Mouse (Mus musculus) heart, postnatal 0 days (tissue): ENCODE data around the gene Slc24a3. TPM values are rescaled to one million over a fixed set of nuclear protein-coding genes. Genes with fewer than 3 reads are reported as not detected.

Experiments used
- ATAC-seq: fragments of 200-750 bp; cut with Nextera tagmentation; 2 replicates; pipeline ENCODE4 v1.8.0; 2017; ENCODE audit warnings: low read depth, moderate number of reproducible peaks, moderate library complexity; ENCODE audit not compliant: insufficient read depth
- DNase-seq: peaks from one replicate; pipeline ENCODE4 v3.0.0-alpha.2; 2016; ENCODE audit warnings: low spot score
- H3K27ac ChIP-seq: fragments of 300-500 bp; sonication (generic); 2 replicates; pipeline ENCODE4 v1.5.1; 2014; ENCODE audit warnings: low read depth, mild to moderate bottlenecking
- H3K27me3 ChIP-seq: fragments of 300-500 bp; sonication (generic); 2 replicates; pipeline ENCODE4 v1.6.1; 2014; ENCODE audit warnings: low read length, mixed read lengths; ENCODE audit not compliant: control insufficient read depth, insufficient read depth
- H3K36me3 ChIP-seq: fragments of 300-500 bp; sonication (generic); replicated peaks from 2 replicates; pipeline ENCODE4 v1.6.1; 2014; ENCODE audit warnings: low read length, mixed read lengths; ENCODE audit not compliant: control insufficient read depth, insufficient read depth
- H3K4me1 ChIP-seq: fragments of 300-500 bp; sonication (generic); 2 replicates; pipeline ENCODE4 v1.6.1; 2014; ENCODE audit warnings: antibody characterized with exemption; ENCODE audit not compliant: control insufficient read depth, insufficient read depth
- H3K4me2 ChIP-seq: fragments of 300-500 bp; sonication (generic); 2 replicates; pipeline ENCODE4 v1.6.1; 2014; ENCODE audit warnings: low read depth, mild to moderate bottlenecking, low read length, moderate library complexity
- H3K4me3 ChIP-seq: fragments of 300-500 bp; sonication (generic); 2 replicates; pipeline ENCODE4 v1.5.1; 2014; ENCODE audit warnings: low read depth, low read length
- H3K9ac ChIP-seq: fragments of 300-500 bp; sonication (generic); replicated peaks from 2 replicates; pipeline ENCODE4 v1.6.1; 2014; ENCODE audit warnings: low read depth, low read length, mixed read lengths
- H3K9me3 ChIP-seq: fragments of 300-500 bp; sonication (generic); replicated peaks from 2 replicates; pipeline ENCODE4 v1.6.1; 2016; ENCODE audit warnings: low read length; ENCODE audit not compliant: control insufficient read depth
- CTCF ChIP-seq: IDR thresholded peaks from 2 replicates; pipeline ENCODE4 v1.5.1; 2016; ENCODE audit warnings: antibody characterized with exemption, control low read depth, low read depth
- EP300 ChIP-seq: IDR thresholded peaks from 2 replicates; pipeline ENCODE4 v1.6.1; 2016; ENCODE audit warnings: antibody characterized with exemption, low read depth
- WGBS: fragments of 180-500 bp; shearing (Covaris S2); extraction: QIAGEN DNeasy Blood & Tissue Kit; methylation state at CpG from one replicate; pipeline ENCODE4 v1.1.7; 2014; 5-methylcytosine and 5-hydroxymethylcytosine counted together
- polyA plus RNA-seq: library from polyadenylated mRNA; unstranded; fragments of >200 nt; fragmentation: Nextera tagmentation; extraction: Ambion mirVana; gene quantifications from 2 replicates; pipeline ENCODE4 v1.2.1, GENCODE M21; 2015
- total RNA-seq: library from RNA; depleted of rRNA; stranded (reverse); fragments of >200 nt; gene quantifications from 2 replicates; pipeline ENCODE4 v1.2.3, GENCODE M21; 2014; ENCODE audit warnings: low replicate concordance

The Slc24a3 gene
- total and polyA plus RNA-seq, 2 experiments from 2014 or later, result 0.63 to 3.7 TPM

DNA sequence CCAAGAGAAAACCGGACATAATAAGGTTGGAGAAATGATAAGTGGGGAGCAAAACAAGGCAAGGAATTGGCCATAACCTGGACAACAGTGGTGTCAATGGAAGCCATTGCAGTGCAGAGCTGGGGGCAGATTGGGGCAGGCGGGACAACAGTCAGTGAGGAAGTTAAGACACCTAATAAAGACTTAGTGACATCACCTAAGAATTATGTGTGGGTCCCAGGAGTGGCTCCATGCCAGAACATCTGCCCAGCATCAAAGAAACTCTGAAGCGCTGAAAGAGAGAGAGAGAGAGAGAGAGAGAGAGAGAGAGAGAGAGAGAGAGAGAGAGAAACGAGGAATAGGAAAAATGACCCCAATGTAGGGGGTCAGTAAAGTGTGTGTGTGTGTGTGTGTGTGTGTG, 500.6 kb downstream of the Slc24a3 start:
- ATAC-seq, result peak; percentile 41; the same call in 1 of the 2 replicates
- 29% methylated on average over 4 of the region's 4 CpGs for WGBS

DNA sequence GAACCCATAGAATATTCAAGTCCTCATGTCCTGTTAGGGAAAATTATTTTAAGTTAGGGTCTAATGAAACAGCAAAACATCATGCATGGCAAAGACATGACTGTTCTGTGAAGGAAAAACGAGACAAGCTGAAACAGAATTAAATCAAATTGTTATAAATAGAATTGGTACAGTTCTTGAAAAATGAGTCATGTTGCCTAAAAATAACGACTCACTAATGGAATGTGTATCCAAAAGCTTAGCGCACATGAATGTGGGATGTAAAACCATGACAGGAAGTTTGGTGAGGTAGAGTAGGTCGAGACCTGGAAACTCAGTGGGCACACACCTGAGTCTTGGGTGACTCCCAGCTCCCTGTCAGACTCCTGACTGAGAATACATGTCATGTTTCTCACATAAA, 502.6 kb downstream of the Slc24a3 start:
- no peaks in the 10 kb centered on the region for H3K9me3 ChIP-seq
- WGBS, result 31% methylated on average over 4 of the region's 4 CpGs
- no peak for TF ChIP-seq EP300
- no peak overlapping the region for H3K27ac ChIP-seq
- no peaks in the 10 kb centered on the region for H3K36me3 ChIP-seq
- H3K4me2 ChIP-seq, result no peak overlapping the region
- 0 out of 2 replicates have a peak, but pooled peaks have one; percentile 24 for ATAC-seq
- no peak overlapping the region for H3K4me3 ChIP-seq
- H3K27me3 ChIP-seq, result no peaks in the 10 kb centered on the region
- H3K4me1 ChIP-seq, result 0 out of 2 replicates have a peak, but pooled peaks cover 8% of the 10 kb centered on the region
- peak; percentile 53 for DNase-seq
- H3K9ac ChIP-seq, result no peak overlapping the region

More for the DNA sequence above, 500.6 kb downstream of the Slc24a3 start:
- Histone ChIP-seq H3K9me3 (no peaks in the 10 kb centered on the region), H3K9ac (no peak overlapping the region), H3K27ac (no peak overlapping the region), H3K4me1 (0 out of 2 replicates have a peak, but pooled peaks cover 8% of the 10 kb centered on the region), H3K36me3 (no peaks in the 10 kb centered on the region), H3K27me3 (no peaks in the 10 kb centered on the region), H3K4me3 (no peak overlapping the region), H3K4me2 (no peak overlapping the region)
- TF ChIP-seq CTCF (no peak), EP300 (no peak)
- no peak for DNase-seq

DNA sequence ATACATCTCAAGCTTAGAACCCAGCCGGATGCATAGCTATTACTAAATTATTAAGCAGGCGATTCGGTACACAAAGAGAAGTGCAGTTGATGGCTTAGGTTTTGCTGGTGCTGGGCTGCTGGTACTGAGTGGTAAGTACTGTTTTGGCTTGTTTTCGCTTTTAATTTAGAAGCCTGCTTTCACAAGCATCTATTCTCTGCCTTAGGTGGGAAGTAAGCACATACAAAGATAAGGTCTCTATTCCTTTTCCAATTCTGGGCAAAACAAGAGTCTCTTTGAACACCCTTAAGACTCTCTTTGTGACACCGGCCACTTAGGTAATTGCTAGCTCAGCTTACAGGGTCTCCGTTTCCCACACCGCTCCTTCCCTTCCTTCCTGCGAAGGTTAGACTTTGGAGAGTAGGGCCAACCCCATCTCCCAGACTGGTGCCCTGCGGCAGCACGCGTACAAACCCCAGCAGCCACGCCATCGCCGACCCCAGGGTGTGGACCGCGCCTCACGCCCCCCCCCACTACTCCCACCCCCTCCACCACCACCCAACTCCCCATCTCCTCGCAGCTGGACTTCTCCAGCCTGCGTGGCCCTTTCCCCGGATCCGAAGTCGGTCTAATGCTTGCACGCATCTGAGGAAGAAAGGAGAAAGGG, 507.1 kb downstream of the Slc24a3 start:
- Histone ChIP-seq H3K4me3 (peak overlapping the region; percentile 76), H3K36me3 (no peaks in the 10 kb centered on the region), H3K4me2 (peak overlapping the region; percentile 77), H3K27ac (peak overlapping the region; percentile 59), H3K9ac (peak overlapping the region; percentile 68), H3K9me3 (peaks cover 4% of the 10 kb centered on the region; the same call in 1 of the 2 replicates), H3K27me3 (no peaks in the 10 kb centered on the region), H3K4me1 (0 out of 2 replicates have a peak, but pooled peaks cover 12% of the 10 kb centered on the region)
- TF ChIP-seq EP300, result no peak
- no peak for TF ChIP-seq CTCF
- 5% methylated on average over 23 of the region's 23 CpGs for WGBS
- peak; percentile 22; the same call in 1 of the 2 replicates for ATAC-seq
- peak; percentile 12 for DNase-seq

DNA sequence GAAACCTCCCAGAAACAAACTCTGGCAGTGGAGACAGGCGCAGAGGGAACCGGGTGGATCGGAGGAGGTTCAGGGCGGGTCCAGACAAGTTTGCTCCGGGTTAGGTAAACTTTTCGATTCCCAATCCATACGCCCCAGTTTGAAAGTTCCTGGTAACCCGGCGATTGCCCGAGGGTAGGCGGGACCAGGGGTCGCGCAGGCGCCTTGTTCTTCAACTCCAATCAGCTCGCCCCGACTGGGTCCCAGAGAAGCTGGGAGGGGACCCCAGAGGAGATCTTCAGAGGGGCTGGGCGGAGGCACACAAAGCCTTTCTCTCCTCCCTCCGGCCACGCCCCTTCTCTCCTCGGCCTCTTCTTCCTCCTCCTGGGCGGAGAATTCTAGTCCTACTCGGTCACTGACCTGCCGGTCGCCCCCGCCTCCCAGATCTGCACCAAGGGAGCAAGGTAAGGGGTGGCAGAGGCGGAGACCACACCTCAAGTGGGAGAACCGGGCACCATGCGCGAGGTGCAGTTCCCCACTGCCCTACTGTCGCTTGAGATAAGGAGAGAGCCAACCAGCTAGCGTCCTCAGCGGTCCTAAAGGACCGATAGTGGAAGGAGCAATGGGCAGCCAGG, 507.7 kb downstream of the Slc24a3 start, which contains the start of gene Rin2:
Gene Rin2 (plus strand): TSS at position 74 of the 614 bp plus-strand sequence.
- under 1% methylated on average over 32 of the region's 33 CpGs for WGBS
- Histone ChIP-seq H3K4me2 (peak within 1 kb of the TSS; percentile 77), H3K36me3 (no peaks in the 10 kb centered on the region), H3K27ac (peak within 1 kb of the TSS; percentile 59), H3K27me3 (no peaks in the 10 kb centered on the region), H3K9ac (peak within 1 kb of the TSS; percentile 68), H3K4me1 (0 out of 2 replicates have a peak, but pooled peaks cover 6% of the 10 kb centered on the region), H3K9me3 (peaks cover 4% of the 10 kb centered on the region; the same call in 1 of the 2 replicates), H3K4me3 (peak within 1 kb of the TSS; percentile 76)
- ATAC-seq (peak; percentile 57), DNase-seq (peak; percentile 64)
- TF ChIP-seq CTCF, result no peak
- TF ChIP-seq EP300, result no peak

- 9% methylated on average over 27 of the region's 27 CpGs for WGBS
- peak overlapping the region; percentile 77 for H3K4me2 ChIP-seq
- peak; percentile 54 for ATAC-seq
- no peaks in the 10 kb centered on the region for H3K36me3 ChIP-seq
- 0 out of 2 replicates have a peak, but pooled peaks cover 6% of the 10 kb centered on the region for H3K4me1 ChIP-seq
- H3K27ac ChIP-seq, result peak overlapping the region; percentile 59
- peak overlapping the region; percentile 68 for H3K9ac ChIP-seq
- H3K4me3 ChIP-seq, result peak overlapping the region; percentile 76
- no peaks in the 10 kb centered on the region for H3K27me3 ChIP-seq
- no peak for TF ChIP-seq CTCF
- peaks cover 4% of the 10 kb centered on the region; the same call in 1 of the 2 replicates for H3K9me3 ChIP-seq
- DNase-seq, result peak; percentile 49
Observed at GRCm38 (mm10) chr2:145675756-145676543, 508.4 kb downstream of the Slc24a3 start.
